Mouse (Mus musculus) lung, adult 2 months (tissue): Measurements from ENCODE around the gene Def8.

ENCODE experiments used
- CTCF ChIP-seq: fragments of 200-500 bp; IDR thresholded peaks from 2 replicates; pipeline ENCODE4 v1.5.1; 2011; ENCODE audit warnings: mild to moderate bottlenecking, low read length, control low read depth; ENCODE audit not compliant: insufficient read depth
- POLR2A ChIP-seq: fragments of 200-500 bp; IDR thresholded peaks from 2 replicates; pipeline ENCODE4 v1.6.1; 2011; ENCODE audit warnings: low read depth, mild to moderate bottlenecking, control low read depth, low read length, borderline replicate concordance; ENCODE audit errors: extremely low read depth

GRCm38 (mm10) chr8:123503801-123504467 is 80.6 kb downstream of the Def8 start:
- no peak for TF ChIP-seq POLR2A
- no peak for TF ChIP-seq CTCF
